ENCODE assay signal across 17 mouse cellular contexts in genomic region chr4:31293752-31294151, GRCm38 (mm10).
"Had no signal": no experiment of that assay in that cellular context is flagged by ENCODE, and none has a peak within 500 bp of the region (broad histone marks: within the 10 kb centered on the region; RNA-seq: fewer than 3 reads in every experiment).

No protein-coding gene starts in this region.

- H3K4me3 ChIP-seq: lung, embryonic 15.5 days; megakaryocyte, embryonic 14.5 days; midbrain, embryonic 13.5 days; midbrain, embryonic 15.5 days; neural tube, embryonic 12.5 days; stomach, embryonic 15.5 days had no signal

- H3K27ac ChIP-seq: lung, embryonic 15.5 days; macrophage; midbrain, embryonic 13.5 days; midbrain, embryonic 15.5 days; neural tube, embryonic 12.5 days; stomach, embryonic 15.5 days; stomach, postnatal 0 days had no signal

- DNase-seq: lung, adult 2 months; lung, postnatal 14 days; lung, postnatal 36 days; right cerebral cortex, postnatal 14 days; thymus, adult 2 months; thymus, postnatal 25 days; thymus, postnatal 4 days had no signal

- H3K27me3 ChIP-seq: lung, embryonic 15.5 days; megakaryocyte, embryonic 14.5 days; midbrain, embryonic 13.5 days; midbrain, embryonic 15.5 days; neural tube, embryonic 12.5 days; stomach, embryonic 15.5 days had no signal

- ATAC-seq: lung, postnatal 0 days; midbrain, embryonic 13.5 days; midbrain, embryonic 15.5 days had no signal

- H3K9ac ChIP-seq: lung, embryonic 15.5 days; midbrain, embryonic 13.5 days; midbrain, embryonic 15.5 days; neural tube, embryonic 12.5 days; stomach, embryonic 15.5 days had no signal

- H3K4me1 ChIP-seq: lung, embryonic 15.5 days; megakaryocyte, embryonic 14.5 days; stomach, embryonic 15.5 days had no signal

- H3K9me3 ChIP-seq: lung, embryonic 15.5 days; megakaryocyte, embryonic 14.5 days; midbrain, embryonic 13.5 days; midbrain, embryonic 15.5 days; neural tube, embryonic 12.5 days; stomach, embryonic 15.5 days had no signal

- H3K36me3 ChIP-seq: lung, embryonic 15.5 days; midbrain, embryonic 13.5 days; midbrain, embryonic 15.5 days; neural tube, embryonic 12.5 days; stomach, embryonic 15.5 days had no signal

- H3K4me2 ChIP-seq: lung, embryonic 15.5 days; midbrain, embryonic 11.5 days; midbrain, embryonic 13.5 days; midbrain, embryonic 15.5 days; neural tube, embryonic 12.5 days; stomach, embryonic 15.5 days had no signal
